Mouse (Mus musculus) heart, embryonic 14.5 days (tissue): ENCODE measurements around the gene Gdf11. TPM values are rescaled to one million over a fixed set of nuclear protein-coding genes. Genes with fewer than 3 reads are reported as not detected.

Experiments
- ATAC-seq: fragments of 200-750 bp; cut with Nextera tagmentation; 2 replicates; pipeline ENCODE4 v1.8.0; 2017; ENCODE audit warnings: low read depth, moderate TSS enrichment; ENCODE audit not compliant: insufficient number of reproducible peaks, insufficient read depth, low FRiP score
- H3K27ac ChIP-seq, 2 experiments: fragments of 200-500 bp in 1 of 2; fragments of 300-500 bp in 1 of 2; sonication (generic) in 1 of 2; replicated peaks in 1 of 2; 2 replicates each; pipeline ENCODE4 v1.5.1; 2012 to 2014; ENCODE audit warnings: low read depth in 2 of 2, low read length in 2 of 2, control low read depth in 1 of 2, mild to moderate bottlenecking in 1 of 2, mixed read lengths in 1 of 2; ENCODE audit not compliant: control insufficient read depth in 1 of 2, insufficient read depth in 1 of 2
- H3K27me3 ChIP-seq: fragments of 300-500 bp; sonication (generic); 2 replicates; pipeline ENCODE4 v1.6.1; 2014; ENCODE audit warnings: mild to moderate bottlenecking, low read length, control low read depth; ENCODE audit not compliant: control insufficient read depth, insufficient read depth
- H3K36me3 ChIP-seq: fragments of 300-500 bp; sonication (generic); 2 replicates; pipeline ENCODE4 v1.6.1; 2014; ENCODE audit warnings: mild to moderate bottlenecking, control low read depth, low read length, mixed read lengths; ENCODE audit not compliant: control insufficient read depth, insufficient read depth
- H3K4me1 ChIP-seq, 2 experiments: fragments of 200-500 bp in 1 of 2; fragments of 300-500 bp in 1 of 2; sonication (generic) in 1 of 2; 2 replicates each; pipeline ENCODE4 v1.6.1; 2012 to 2014; ENCODE audit warnings: low read length in 2 of 2, control low read depth in 1 of 2, mixed read lengths in 1 of 2; ENCODE audit not compliant: control insufficient read depth in 2 of 2, insufficient read depth in 2 of 2
- H3K4me2 ChIP-seq: fragments of 300-500 bp; sonication (generic); 2 replicates; pipeline ENCODE4 v1.6.1; 2014; ENCODE audit warnings: mild to moderate bottlenecking, low read length
- H3K4me3 ChIP-seq, 2 experiments: fragments of 200-500 bp in 1 of 2; fragments of 300-500 bp in 1 of 2; sonication (generic) in 1 of 2; 2 replicates each; pipeline ENCODE4 v1.5.1; 2012 to 2014; ENCODE audit warnings: low read length in 2 of 2, mild to moderate bottlenecking in 2 of 2, control low read depth in 1 of 2, low read depth in 1 of 2, moderate library complexity in 1 of 2; ENCODE audit not compliant: control insufficient read depth in 1 of 2, insufficient read depth in 1 of 2
- H3K9ac ChIP-seq: fragments of 300-500 bp; sonication (generic); 2 replicates; pipeline ENCODE4 v1.6.1; 2014; ENCODE audit warnings: mild to moderate bottlenecking, low read length
- H3K9me3 ChIP-seq: fragments of 300-500 bp; sonication (generic); 2 replicates; pipeline ENCODE4 v1.6.1; 2016; ENCODE audit warnings: low read length, control low read depth; ENCODE audit not compliant: control insufficient read depth
- WGBS: fragments of 180-500 bp; shearing (Covaris S2); extraction: QIAGEN DNeasy Blood & Tissue Kit; methylation state at CpG from one replicate; pipeline ENCODE4 v1.1.7; 2014; 5-methylcytosine and 5-hydroxymethylcytosine counted together
- polyA plus RNA-seq: library from polyadenylated mRNA; unstranded; fragments of >200 nt; fragmentation: Nextera tagmentation; extraction: Ambion mirVana; gene quantifications from 2 replicates; pipeline ENCODE4 v1.2.1, GENCODE M21; 2014

The Gdf11 gene
- polyA plus RNA-seq, 1 experiment from 2014 or later: 3.4 TPM

GRCm38 (mm10) chr10:128933976-128934721 is 42.6 kb upstream of the Gdf11 start:
- Histone ChIP-seq H3K27me3 (peaks cover 33% of the 10 kb centered on the region), H3K9ac (peak overlapping the region; percentile 54), H3K4me3 (peak overlapping the region; percentile 44 to 50), H3K4me1 (peaks cover 21 to 41% of the 10 kb centered on the region in 2 experiments), H3K9me3 (no peaks in the 10 kb centered on the region), H3K36me3 (no peaks in the 10 kb centered on the region), H3K4me2 (peak overlapping the region; percentile 89), H3K27ac (no peak overlapping the region)
- ATAC-seq: no peak
- 2% methylated on average over 21 of the region's 21 CpGs for WGBS

- Histone ChIP-seq H3K36me3 (no peaks in the 10 kb centered on the region), H3K4me2 (peak within 1 kb of the TSS; percentile 89), H3K27ac (no peak within 1 kb of the TSS), H3K27me3 (peaks cover 33% of the 10 kb centered on the region), H3K4me3 (peak within 1 kb of the TSS; percentile 44 to 50), H3K4me1 (peaks cover 21 to 41% of the 10 kb centered on the region in 2 experiments), H3K9ac (peak within 1 kb of the TSS; percentile 54), H3K9me3 (no peaks in the 10 kb centered on the region)
- 1% methylated on average over 26 of the region's 26 CpGs for WGBS
- peak; percentile 52; the same call in 1 of the 2 replicates for ATAC-seq
Observed at GRCm38 (mm10) chr10:128933574-128933973, 42.1 kb upstream of the Gdf11 start, which contains the start of gene Itga7. Gene Itga7, plus strand, starts transcription at chr10:128933818.

DNA sequence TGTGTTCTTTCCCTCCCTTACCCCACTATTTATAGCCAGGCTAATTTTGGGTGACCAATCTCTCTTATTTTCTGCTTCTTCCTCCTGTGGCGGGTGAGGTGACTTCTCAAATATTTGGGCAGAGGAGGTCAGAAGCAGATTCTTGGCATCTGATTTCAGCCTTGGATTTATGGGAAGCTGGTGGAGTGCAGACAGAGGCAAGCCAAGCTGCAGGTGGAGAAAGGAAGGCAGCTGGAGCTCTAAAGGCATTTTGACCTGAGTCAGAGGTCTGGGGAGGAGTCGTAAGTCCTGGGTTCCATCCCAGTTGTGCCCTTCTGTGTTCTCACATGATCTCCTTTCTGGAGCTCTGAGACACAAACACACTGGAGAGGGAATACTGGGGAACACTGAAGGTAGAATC is 39.9 kb upstream of the Gdf11 start:
- Histone ChIP-seq H3K9me3 (no peaks in the 10 kb centered on the region), H3K4me3 (no peak overlapping the region), H3K27me3 (peaks cover 33% of the 10 kb centered on the region), H3K4me1 (peaks cover 21 to 41% of the 10 kb centered on the region in 2 experiments), H3K27ac (0 out of 4 replicates have a peak overlapping the region, but pooled peaks of 1 of the 2 experiments have one; percentile 4), H3K9ac (no peak overlapping the region), H3K36me3 (no peaks in the 10 kb centered on the region), H3K4me2 (peak overlapping the region; percentile 7; the same call in 1 of the 2 replicates)
- WGBS: 23% methylated on average over 2 of the region's 2 CpGs
- ATAC-seq: no peak

- H3K27ac ChIP-seq: no peak overlapping the region
- 49% methylated on average over 7 of the region's 7 CpGs for WGBS
- ATAC-seq: no peak
Observed at GRCm38 (mm10) chr10:128929638-128930378, 38.3 kb upstream of the Gdf11 start.

GRCm38 (mm10) chr10:128928356-128928755 is 36.8 kb upstream of the Gdf11 start:
- Histone ChIP-seq H3K27me3 (peaks cover 9% of the 10 kb centered on the region), H3K27ac (no peak overlapping the region), H3K9me3 (no peaks in the 10 kb centered on the region), H3K4me2 (no peak overlapping the region), H3K9ac (no peak overlapping the region), H3K4me3 (no peak overlapping the region), H3K36me3 (no peaks in the 10 kb centered on the region), H3K4me1 (peaks cover 17 to 35% of the 10 kb centered on the region in 2 experiments)
- ATAC-seq: no peak
- 31% methylated on average over 4 of the region's 4 CpGs for WGBS

More at GRCm38 (mm10) chr10:128929638-128930378, 38.3 kb upstream of the Gdf11 start:
- H3K36me3 ChIP-seq: no peaks in the 10 kb centered on the region
- H3K27me3 ChIP-seq: peaks cover 22% of the 10 kb centered on the region
- H3K4me3 ChIP-seq: no peak overlapping the region
- peaks cover 21 to 39% of the 10 kb centered on the region in 2 experiments for H3K4me1 ChIP-seq
- H3K9me3 ChIP-seq: no peaks in the 10 kb centered on the region
- H3K4me2 ChIP-seq: no peak overlapping the region
- no peak overlapping the region for H3K9ac ChIP-seq

DNA sequence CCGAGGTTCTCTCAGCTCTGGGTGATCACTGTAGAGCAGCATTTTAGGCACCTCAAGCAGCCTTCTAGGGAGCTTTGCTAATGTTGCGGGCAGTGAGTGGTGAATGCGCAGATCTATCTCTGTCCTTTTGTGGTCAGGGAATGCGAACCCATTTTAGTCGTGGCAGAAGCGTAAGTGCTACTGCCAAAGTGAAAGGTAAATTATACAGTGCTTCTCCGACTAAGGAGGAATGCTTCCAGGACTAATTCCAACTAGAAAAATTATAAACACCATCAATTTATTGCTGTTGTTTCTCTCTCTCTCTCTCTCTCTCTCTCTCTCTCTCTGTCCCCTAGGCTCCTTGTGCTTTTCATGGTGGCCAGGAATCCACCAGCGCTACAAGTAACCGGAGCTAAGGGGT is 32.4 kb upstream of the Gdf11 start, which contains the start of gene Bloc1s1:
Gene Bloc1s1 (minus strand): TSS at position 101 of the 400 bp plus-strand sequence.
- peak within 1 kb of the TSS; percentile 83 to 93 for H3K4me3 ChIP-seq
- WGBS: 56% methylated on average over 9 of the region's 9 CpGs
- peaks cover 18 to 32% of the 10 kb centered on the region in 2 experiments for H3K4me1 ChIP-seq
- H3K27ac ChIP-seq: peak within 1 kb of the TSS; percentile 93 to 94
- H3K27me3 ChIP-seq: no peaks in the 10 kb centered on the region
- no peak for ATAC-seq
- peak within 1 kb of the TSS; percentile 85 for H3K4me2 ChIP-seq
- H3K36me3 ChIP-seq: 0 out of 2 replicates have a peak, but pooled peaks cover 5% of the 10 kb centered on the region
- no peaks in the 10 kb centered on the region for H3K9me3 ChIP-seq
- H3K9ac ChIP-seq: peak within 1 kb of the TSS; percentile 86

GRCm38 (mm10) chr10:128923013-128923691 is 31.6 kb upstream of the Gdf11 start:
- under 1% methylated on average over 41 of the region's 42 CpGs for WGBS

More at GRCm38 (mm10) chr10:128923013-128923691, 31.6 kb upstream of the Gdf11 start:
- Histone ChIP-seq H3K4me1 (peaks cover 18 to 36% of the 10 kb centered on the region in 2 experiments), H3K4me2 (peak overlapping the region; percentile 85), H3K27me3 (no peaks in the 10 kb centered on the region), H3K9ac (peak overlapping the region; percentile 86), H3K4me3 (peak overlapping the region; percentile 83 to 93), H3K9me3 (no peaks in the 10 kb centered on the region), H3K27ac (peak overlapping the region; percentile 93 to 94), H3K36me3 (peaks cover 8% of the 10 kb centered on the region)
- peak; percentile 91 for ATAC-seq
